Mouse (Mus musculus): Measurements from ENCODE around the gene Cep85l. TPM values are rescaled to one million over a fixed set of nuclear protein-coding genes. Genes with fewer than 3 reads are reported as not detected.

The Cep85l gene
- polyA plus RNA-seq, 1 experiment from 2014 or later: 3.4 TPM

GRCm38 (mm10) chr10:53414092-53415085 lies 34.6 kb upstream of the Cep85l start:
- H3K9ac ChIP-seq: no peak overlapping the region
- H3K4me3 ChIP-seq (replicated peaks): no peak overlapping the region
- H3K9me3 ChIP-seq (replicated peaks): no peaks in the 10 kb centered on the region
- 40% methylated on average over 6 of the region's 6 CpGs for WGBS
- no peak for ATAC-seq (replicated peaks; ENCODE audit: low FRiP score)
- peak overlapping the region; percentile 55 for H3K27ac ChIP-seq
- H3K27me3 ChIP-seq: no peaks in the 10 kb centered on the region
- H3K4me1 ChIP-seq: peaks cover 14% of the 10 kb centered on the region
- H3K36me3 ChIP-seq: no peaks in the 10 kb centered on the region
- no peak overlapping the region for H3K4me2 ChIP-seq

GRCm38 (mm10) chr10:53412936-53413335 lies 33.2 kb upstream of the Cep85l start:
- no peaks in the 10 kb centered on the region for H3K9me3 ChIP-seq (replicated peaks)
- ATAC-seq (replicated peaks; ENCODE audit: low FRiP score): no peak
- H3K27me3 ChIP-seq: no peaks in the 10 kb centered on the region
- no peak overlapping the region for H3K27ac ChIP-seq
- H3K4me3 ChIP-seq (replicated peaks): no peak overlapping the region
- H3K4me1 ChIP-seq: peaks cover 14% of the 10 kb centered on the region
- H3K4me2 ChIP-seq: no peak overlapping the region
- H3K36me3 ChIP-seq: no peaks in the 10 kb centered on the region
- WGBS: 93% methylated on average over 3 of the region's 3 CpGs
- H3K9ac ChIP-seq: no peak overlapping the region

GRCm38 (mm10) chr10:53412165-53412564 lies 32.4 kb upstream of the Cep85l start:
- no peak overlapping the region for H3K4me3 ChIP-seq (replicated peaks)
- ATAC-seq (replicated peaks; ENCODE audit: low FRiP score): no peak
- H3K4me1 ChIP-seq: peaks cover 14% of the 10 kb centered on the region
- 84% methylated on average over 2 of the region's 2 CpGs for WGBS
- no peak overlapping the region for H3K9ac ChIP-seq
- no peak overlapping the region for H3K27ac ChIP-seq
- no peaks in the 10 kb centered on the region for H3K9me3 ChIP-seq (replicated peaks)
- no peaks in the 10 kb centered on the region for H3K36me3 ChIP-seq
- H3K27me3 ChIP-seq: no peaks in the 10 kb centered on the region
- no peak overlapping the region for H3K4me2 ChIP-seq

GRCm38 (mm10) chr10:53410831-53411230 lies 31.1 kb upstream of the Cep85l start:
- no peak for ATAC-seq (replicated peaks; ENCODE audit: low FRiP score)
- 70% methylated on average over 2 of the region's 2 CpGs for WGBS
- Histone ChIP-seq H3K4me2 (no peak overlapping the region), H3K9ac (no peak overlapping the region), H3K4me1 (0 out of 2 replicates have a peak, but pooled peaks cover 3% of the 10 kb centered on the region), H3K27ac (no peak overlapping the region), H3K36me3 (no peaks in the 10 kb centered on the region), H3K9me3 (replicated peaks) (no peaks in the 10 kb centered on the region), H3K4me3 (replicated peaks) (no peak overlapping the region), H3K27me3 (no peaks in the 10 kb centered on the region)

GRCm38 (mm10) chr10:53407422-53407821 lies 27.7 kb upstream of the Cep85l start:
- no peak overlapping the region for H3K4me3 ChIP-seq (replicated peaks)
- no peak overlapping the region for H3K4me2 ChIP-seq
- ATAC-seq (replicated peaks; ENCODE audit: low FRiP score): no peak
- H3K36me3 ChIP-seq: no peaks in the 10 kb centered on the region
- 86% methylated on average over 4 of the region's 4 CpGs for WGBS
- H3K27ac ChIP-seq: no peak overlapping the region
- no peaks in the 10 kb centered on the region for H3K4me1 ChIP-seq
- no peaks in the 10 kb centered on the region for H3K9me3 ChIP-seq (replicated peaks)
- H3K9ac ChIP-seq: no peak overlapping the region
- H3K27me3 ChIP-seq: no peaks in the 10 kb centered on the region

GRCm38 (mm10) chr10:53406845-53407244 lies 27.1 kb upstream of the Cep85l start:
- Histone ChIP-seq H3K4me1 (no peaks in the 10 kb centered on the region), H3K36me3 (no peaks in the 10 kb centered on the region), H3K27ac (no peak overlapping the region), H3K4me3 (replicated peaks) (no peak overlapping the region), H3K4me2 (no peak overlapping the region), H3K9ac (no peak overlapping the region), H3K9me3 (replicated peaks) (no peaks in the 10 kb centered on the region), H3K27me3 (no peaks in the 10 kb centered on the region)
- 95% methylated on average over 2 of the region's 2 CpGs for WGBS
- ATAC-seq (replicated peaks; ENCODE audit: low FRiP score): no peak

GRCm38 (mm10) chr10:53402293-53402692 lies 22.5 kb upstream of the Cep85l start:
- H3K4me1 ChIP-seq: 0 out of 2 replicates have a peak, but pooled peaks cover 4% of the 10 kb centered on the region
- H3K9ac ChIP-seq: no peak overlapping the region
- no peak overlapping the region for H3K4me3 ChIP-seq (replicated peaks)
- H3K27ac ChIP-seq: no peak overlapping the region
- no peaks in the 10 kb centered on the region for H3K36me3 ChIP-seq
- no peak for ATAC-seq (replicated peaks; ENCODE audit: low FRiP score)
- no peaks in the 10 kb centered on the region for H3K9me3 ChIP-seq (replicated peaks)
- H3K4me2 ChIP-seq: no peak overlapping the region
- H3K27me3 ChIP-seq: no peaks in the 10 kb centered on the region

GRCm38 (mm10) chr10:53399053-53399452 lies 19.3 kb upstream of the Cep85l start:
- WGBS: 52% methylated on average over 3 of the region's 3 CpGs

GRCm38 (mm10) chr10:53398540-53398902 lies 18.8 kb upstream of the Cep85l start:
- no peak overlapping the region for H3K9ac ChIP-seq
- peak; percentile 77 for ATAC-seq (replicated peaks; ENCODE audit: low FRiP score)

More at GRCm38 (mm10) chr10:53399053-53399452, 19.3 kb upstream of the Cep85l start:
- ATAC-seq (replicated peaks; ENCODE audit: low FRiP score): no peak; the same call in 1 of the 2 replicates
- no peak overlapping the region for H3K27ac ChIP-seq
- H3K4me1 ChIP-seq: 0 out of 2 replicates have a peak, but pooled peaks cover 4% of the 10 kb centered on the region
- H3K4me3 ChIP-seq (replicated peaks): no peak overlapping the region
- no peak overlapping the region for H3K9ac ChIP-seq
- H3K9me3 ChIP-seq (replicated peaks): no peaks in the 10 kb centered on the region
- peak overlapping the region; percentile 51; the same call in 1 of the 2 replicates for H3K4me2 ChIP-seq
- no peaks in the 10 kb centered on the region for H3K36me3 ChIP-seq
- H3K27me3 ChIP-seq: no peaks in the 10 kb centered on the region

GRCm38 (mm10) chr10:53397846-53398539 lies 18.2 kb upstream of the Cep85l start:
- H3K4me1 ChIP-seq: 0 out of 2 replicates have a peak, but pooled peaks cover 4% of the 10 kb centered on the region
- peak; percentile 62 for ATAC-seq (replicated peaks; ENCODE audit: low FRiP score)
- H3K27me3 ChIP-seq: no peaks in the 10 kb centered on the region
- 45% methylated on average over 10 of the region's 10 CpGs for WGBS
- peak overlapping the region; percentile 70 for H3K27ac ChIP-seq
- H3K4me3 ChIP-seq (replicated peaks): peak overlapping the region; percentile 27
- peak overlapping the region; percentile 51 for H3K4me2 ChIP-seq
- no peaks in the 10 kb centered on the region for H3K36me3 ChIP-seq
- no peaks in the 10 kb centered on the region for H3K9me3 ChIP-seq (replicated peaks)
- no peak overlapping the region for H3K9ac ChIP-seq

More at GRCm38 (mm10) chr10:53398540-53398902, 18.8 kb upstream of the Cep85l start:
- Histone ChIP-seq H3K27me3 (no peaks in the 10 kb centered on the region), H3K4me2 (peak overlapping the region; percentile 51), H3K4me1 (0 out of 2 replicates have a peak, but pooled peaks cover 4% of the 10 kb centered on the region), H3K4me3 (replicated peaks) (peak overlapping the region; percentile 27), H3K9me3 (replicated peaks) (no peaks in the 10 kb centered on the region), H3K36me3 (no peaks in the 10 kb centered on the region), H3K27ac (peak overlapping the region; percentile 70)
- 3% methylated on average over 9 of the region's 9 CpGs for WGBS

- Histone ChIP-seq H3K27me3 (no peaks in the 10 kb centered on the region), H3K36me3 (no peaks in the 10 kb centered on the region), H3K27ac (no peak overlapping the region), H3K4me2 (no peak overlapping the region), H3K9ac (no peak overlapping the region), H3K4me1 (0 out of 2 replicates have a peak, but pooled peaks cover 4% of the 10 kb centered on the region), H3K9me3 (replicated peaks) (no peaks in the 10 kb centered on the region), H3K4me3 (replicated peaks) (no peak overlapping the region)
- 79% methylated on average over 9 of the region's 9 CpGs for WGBS
- ATAC-seq (replicated peaks; ENCODE audit: low FRiP score): no peak
These were observed 15.3 kb upstream of the Cep85l start for GRCm38 (mm10) chr10:53394923-53395629.
